Comparison of ENCODE assay signal across 9 mouse cellular contexts in the genomic region with DNA sequence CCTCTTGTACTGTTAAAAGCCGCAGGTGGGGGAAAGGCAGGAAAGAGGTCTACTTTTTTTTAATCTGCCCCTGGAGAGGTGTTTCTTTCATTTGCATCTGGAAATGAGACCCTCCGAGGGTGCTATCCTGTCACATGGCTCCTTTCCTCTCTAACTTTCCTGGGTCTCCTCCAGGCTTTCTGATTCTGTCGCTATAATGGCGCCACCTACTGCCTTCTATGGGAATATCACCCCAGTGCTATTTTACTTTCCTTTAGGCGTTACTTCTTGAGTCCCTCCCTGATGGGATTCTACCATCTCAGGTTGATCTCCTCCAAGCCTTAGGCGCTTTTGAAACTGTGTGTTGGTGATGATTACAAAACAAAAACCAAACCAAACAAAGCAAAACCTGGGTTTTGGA. TPM values are rescaled to one million over a fixed set of nuclear protein-coding genes. Genes with fewer than 3 reads are reported as not detected.
DNase-seq lines count a peak whose midpoint lies in the region; ATAC-seq and TF ChIP-seq lines count a peak whose summit lies in the region.
"Had no signal": no experiment of that assay in that cellular context is flagged by ENCODE, and none has a peak within 500 bp of the region (broad histone marks: within the 10 kb centered on the region; RNA-seq: fewer than 3 reads in every experiment).

No protein-coding gene starts in this region.

- WGBS in kidney, embryonic 14.5 days: 38% methylated on average over 6 of the region's 6 CpGs

- H3K9ac ChIP-seq in kidney, embryonic 14.5 days (ENCODE audit: low read depth, low read length): no peak overlapping the region
- H3K9ac ChIP-seq: embryonic facial prominence, embryonic 13.5 days had no signal

- no peaks in the 10 kb centered on the region for H3K27me3 ChIP-seq in kidney, embryonic 14.5 days (ENCODE audit: control insufficient read depth, insufficient read depth, low read length)
- no peaks in the 10 kb centered on the region for H3K27me3 ChIP-seq in G1E (ENCODE audit: insufficient read depth, low read length)
- H3K27me3 ChIP-seq: embryonic facial prominence, embryonic 13.5 days had no signal

- no peak for ATAC-seq in CD4-positive, CD25-positive, alpha-beta regulatory T cell, adult 4 months
- ATAC-seq in kidney, embryonic 14.5 days (ENCODE audit: low FRiP score, low TSS enrichment): no peak
- ATAC-seq in G1E (ENCODE audit: extremely low read depth, insufficient number of reproducible peaks, low FRiP score, poor library complexity, severe bottlenecking): no peak

- no peaks in the 10 kb centered on the region for H3K36me3 ChIP-seq in kidney, embryonic 14.5 days (ENCODE audit: control insufficient read depth, insufficient read depth, low read length)
- no peaks in the 10 kb centered on the region for H3K36me3 ChIP-seq in G1E (replicated peaks)
- H3K36me3 ChIP-seq: embryonic facial prominence, embryonic 13.5 days had no signal

- H3K9me3 ChIP-seq in kidney, embryonic 14.5 days (ENCODE audit: control insufficient read depth, low read length): no peaks in the 10 kb centered on the region
- H3K9me3 ChIP-seq in G1E (replicated peaks): peaks cover 3% of the 10 kb centered on the region; the same call in 1 of the 2 replicates
- H3K9me3 ChIP-seq: embryonic facial prominence, embryonic 13.5 days had no signal

- peak; percentile 40 for DNase-seq in CD4-positive, CD25-positive, alpha-beta regulatory T cell, adult 2 months (ENCODE audit: low read depth, low spot score)
- DNase-seq in kidney, adult 18-20 months: peak; percentile 35
- peak; percentile 15 for DNase-seq in G1E (ENCODE audit: low spot score)
- peak; percentile 55 for DNase-seq in heart, postnatal 4 days
- peak; percentile 69 for DNase-seq in retina, postnatal 1 day
- DNase-seq in ovary, postnatal 36 days (ENCODE audit: low spot score): no peak

- H3K4me2 ChIP-seq in kidney, embryonic 14.5 days (replicated peaks; ENCODE audit: low read depth, low read length): no peak overlapping the region
- H3K4me2 ChIP-seq: embryonic facial prominence, embryonic 13.5 days had no signal

- no peak overlapping the region for H3K27ac ChIP-seq in kidney, embryonic 14.5 days (ENCODE audit: low read depth, low read length)
- H3K27ac ChIP-seq: embryonic facial prominence, embryonic 13.5 days had no signal

- no peaks in the 10 kb centered on the region for H3K4me1 ChIP-seq in kidney, embryonic 14.5 days (ENCODE audit: control insufficient read depth, insufficient read depth, low read length)
- H3K4me1 ChIP-seq in G1E (ENCODE audit: insufficient read depth, low read depth, low read length): no peaks in the 10 kb centered on the region
- H3K4me1 ChIP-seq: embryonic facial prominence, embryonic 13.5 days had no signal

- TF ChIP-seq CTCF in G1E (IDR thresholded peaks at IDR 0.05; ENCODE audit: low read depth, low read length): 0 out of 2 replicates have a peak, but pooled peaks have one; percentile 33

- H3K4me3 ChIP-seq in kidney, embryonic 14.5 days (ENCODE audit: low read length): no peak overlapping the region
- no peak overlapping the region for H3K4me3 ChIP-seq in G1E (ENCODE audit: low read depth, low read length)
- H3K4me3 ChIP-seq: embryonic facial prominence, embryonic 13.5 days had no signal

RNA-seq across cellular contexts. Expression of gene Myh3, which starts 22.1 kb away (rescaled TPM):
- polyA plus RNA-seq in CD4-positive, CD25-positive, alpha-beta regulatory T cell, adult 4 months (2017; shearing (Covaris generic)): under 1 TPM; 0.12 to 0.23 TPM
- polyA plus RNA-seq in kidney, embryonic 14.5 days (2014; fragmentation: Nextera tagmentation; extraction: Ambion mirVana): 0.10 and 0.45 TPM in 2 replicates
- total RNA-seq in G1E (2014; fragmentation: Nextera tagmentation): not detected in 2 replicates
- total RNA-seq in G1E (2017): not detected in 2 replicates
- not detected in 2 replicates for polyA plus RNA-seq in G1E (2012)
- under 1 TPM; 0.12 to 0.63 TPM for total RNA-seq in heart, postnatal 4 days (2021)

RNA-seq across cellular contexts. Expression of gene Sco1, which starts 47.7 kb away (rescaled TPM):
- 1 to 10 TPM; 6.6 to 9.4 TPM for polyA plus RNA-seq in CD4-positive, CD25-positive, alpha-beta regulatory T cell, adult 4 months (2017; shearing (Covaris generic))
- polyA plus RNA-seq in kidney, embryonic 14.5 days (2014; fragmentation: Nextera tagmentation; extraction: Ambion mirVana): 11.8 and 19.2 TPM in 2 replicates
- 13.5 and 14.7 TPM in 2 replicates for total RNA-seq in G1E (2014; fragmentation: Nextera tagmentation)
- 22.2 and 23.2 TPM in 2 replicates for total RNA-seq in G1E (2017)
- 3.5 and 4.0 TPM in 2 replicates for polyA plus RNA-seq in G1E (2012)
- total RNA-seq in heart, postnatal 4 days (2021): 10 to 100 TPM; 18.7 to 18.9 TPM

RNA-seq across cellular contexts. Expression of gene Adprm, which starts 47.8 kb away (rescaled TPM):
- polyA plus RNA-seq in CD4-positive, CD25-positive, alpha-beta regulatory T cell, adult 4 months (2017; shearing (Covaris generic)): 10 to 100 TPM; 58.5 to 63.8 TPM
- 27.0 and 27.7 TPM in 2 replicates for polyA plus RNA-seq in kidney, embryonic 14.5 days (2014; fragmentation: Nextera tagmentation; extraction: Ambion mirVana)
- total RNA-seq in G1E (2014; fragmentation: Nextera tagmentation): 13.3 and 26.6 TPM in 2 replicates
- total RNA-seq in G1E (2017): 23.9 and 25.7 TPM in 2 replicates
- 0.40 and 1.0 TPM in 2 replicates for polyA plus RNA-seq in G1E (2012)
- 10 to 100 TPM; 13.9 to 15.8 TPM for total RNA-seq in heart, postnatal 4 days (2021)

Comparison
In these comparisons a context has a peak if more than half of its experiments do, and no peak if none do; other contexts are left out.
1. RNA of gene Adprm, which starts 47.8 kb away (polyA plus RNA-seq): 58.5 to 63.8 TPM in CD4-positive, CD25-positive, alpha-beta regulatory T cell, adult 4 months and 27.0 to 27.7 TPM in kidney, embryonic 14.5 days; 0.40 to 1.0 TPM in G1E; every median in the first group is over 10 times any median in the second.